Mouse (Mus musculus) forebrain, embryonic 13.5 days (tissue): ENCODE measurements at regions not wholly inside any gene's neighbourhood (a gene's known extent, or its start where the extent isn't known, plus 50 kb on each side); places are given as distances from the start of the nearest gene placed in this dataset.

ENCODE experiments used
- ATAC-seq: fragments of 200-750 bp; cut with Nextera tagmentation; 2 replicates; pipeline ENCODE4 v1.8.0; 2017
- H3K27ac ChIP-seq: fragments of 300-500 bp; sonication (generic); 2 replicates; pipeline ENCODE4 v1.5.1; 2015; ENCODE audit warnings: inconsistent platforms, mild to moderate bottlenecking, moderate library complexity
- H3K27me3 ChIP-seq: fragments of 300-500 bp; sonication (generic); 2 replicates; pipeline ENCODE4 v1.6.1; 2015; ENCODE audit warnings: mild to moderate bottlenecking, inconsistent platforms
- H3K36me3 ChIP-seq: fragments of 300-500 bp; sonication (generic); 2 replicates; pipeline ENCODE4 v1.6.1; 2015; ENCODE audit warnings: mild to moderate bottlenecking, inconsistent platforms; ENCODE audit not compliant: poor library complexity, severe bottlenecking
- H3K4me1 ChIP-seq: fragments of 300-500 bp; sonication (generic); 2 replicates; pipeline ENCODE4 v1.6.1; 2015; ENCODE audit warnings: inconsistent platforms
- H3K4me2 ChIP-seq: fragments of 300-500 bp; sonication (generic); 2 replicates; pipeline ENCODE4 v1.6.1; 2015; ENCODE audit warnings: inconsistent platforms, mild to moderate bottlenecking, moderate library complexity
- H3K4me3 ChIP-seq: fragments of 300-500 bp; sonication (generic); 2 replicates; pipeline ENCODE4 v1.5.1; 2015; ENCODE audit warnings: mild to moderate bottlenecking, inconsistent platforms
- H3K9ac ChIP-seq: fragments of 300-500 bp; sonication (generic); 2 replicates; pipeline ENCODE4 v1.6.1; 2015; ENCODE audit warnings: mild to moderate bottlenecking, inconsistent platforms
- H3K9me3 ChIP-seq: fragments of 300-500 bp; sonication (generic); replicated peaks from 2 replicates; pipeline ENCODE4 v1.6.1; 2016; ENCODE audit warnings: inconsistent platforms
- WGBS: fragments of 180-500 bp; shearing (Covaris S2); methylation state at CpG from one replicate; pipeline ENCODE4 v1.1.7; 2015; 5-methylcytosine and 5-hydroxymethylcytosine counted together

GRCm38 (mm10) chr4:125921550-125922316 lies 102.6 kb upstream of the Csf3r start:
- H3K27ac ChIP-seq: peak overlapping the region; percentile 57
- peak overlapping the region; percentile 43 for H3K4me2 ChIP-seq
- 4% methylated on average over 19 of the region's 19 CpGs for WGBS

GRCm38 (mm10) chr4:125922317-125922878 lies 102.0 kb upstream of the Csf3r start:
- peak overlapping the region; percentile 57 for H3K27ac ChIP-seq
- H3K4me2 ChIP-seq: peak overlapping the region; percentile 43
- peak; percentile 68; the same call in 1 of the 2 replicates for ATAC-seq
- H3K4me3 ChIP-seq: no peak overlapping the region
- peak overlapping the region; percentile 43; the same call in 1 of the 2 replicates for H3K9ac ChIP-seq
- H3K4me1 ChIP-seq: peaks cover 36% of the 10 kb centered on the region
- H3K27me3 ChIP-seq: peaks cover 19% of the 10 kb centered on the region
- WGBS: 5% methylated on average over 11 of the region's 11 CpGs
- no peaks in the 10 kb centered on the region for H3K9me3 ChIP-seq
- H3K36me3 ChIP-seq: no peaks in the 10 kb centered on the region

More at GRCm38 (mm10) chr4:125921550-125922316, 102.6 kb upstream of the Csf3r start:
- Histone ChIP-seq H3K9me3 (no peaks in the 10 kb centered on the region), H3K36me3 (no peaks in the 10 kb centered on the region), H3K4me3 (no peak overlapping the region), H3K4me1 (peaks cover 42% of the 10 kb centered on the region), H3K9ac (peak overlapping the region; percentile 43), H3K27me3 (peaks cover 18% of the 10 kb centered on the region)
- ATAC-seq: peak; percentile 58

GRCm38 (mm10) chr4:125923225-125923624 lies 101.1 kb upstream of the Csf3r start:
- no peak overlapping the region for H3K4me2 ChIP-seq
- peaks cover 38% of the 10 kb centered on the region for H3K4me1 ChIP-seq
- H3K9me3 ChIP-seq: no peaks in the 10 kb centered on the region
- no peak overlapping the region for H3K9ac ChIP-seq
- ATAC-seq: 0 out of 2 replicates have a peak, but pooled peaks have one; percentile 43
- WGBS: 22% methylated on average over 7 of the region's 7 CpGs
- no peak overlapping the region for H3K4me3 ChIP-seq
- peaks cover 23% of the 10 kb centered on the region for H3K27me3 ChIP-seq
- H3K27ac ChIP-seq: 0 out of 2 replicates have a peak overlapping the region, but pooled peaks have one; percentile 20
- no peaks in the 10 kb centered on the region for H3K36me3 ChIP-seq

GRCm38 (mm10) chr4:125928196-125928595 lies 96.2 kb upstream of the Csf3r start:
- ATAC-seq: no peak
- no peak overlapping the region for H3K27ac ChIP-seq
- H3K27me3 ChIP-seq: peaks cover 25% of the 10 kb centered on the region
- H3K36me3 ChIP-seq: no peaks in the 10 kb centered on the region
- no peak overlapping the region for H3K4me3 ChIP-seq
- no peaks in the 10 kb centered on the region for H3K9me3 ChIP-seq
- H3K4me1 ChIP-seq: peaks cover 39% of the 10 kb centered on the region
- 31% methylated on average over 4 of the region's 4 CpGs for WGBS
- H3K9ac ChIP-seq: no peak overlapping the region
- no peak overlapping the region for H3K4me2 ChIP-seq

GRCm38 (mm10) chr4:125929122-125929772 lies 95.1 kb upstream of the Csf3r start:
- H3K9me3 ChIP-seq: no peaks in the 10 kb centered on the region
- ATAC-seq: no peak; the same call in 1 of the 2 replicates
- no peak overlapping the region for H3K4me3 ChIP-seq
- H3K4me2 ChIP-seq: no peak overlapping the region
- peaks cover 25% of the 10 kb centered on the region for H3K27me3 ChIP-seq
- no peak overlapping the region for H3K9ac ChIP-seq
- H3K4me1 ChIP-seq: peaks cover 34% of the 10 kb centered on the region
- no peaks in the 10 kb centered on the region for H3K36me3 ChIP-seq
- H3K27ac ChIP-seq: peak overlapping the region; percentile 16; the same call in 1 of the 2 replicates
- 68% methylated on average over 17 of the region's 17 CpGs for WGBS

- ATAC-seq: no peak
- H3K9ac ChIP-seq: no peak overlapping the region
- H3K27ac ChIP-seq: no peak overlapping the region
- H3K4me2 ChIP-seq: no peak overlapping the region
- H3K36me3 ChIP-seq: no peaks in the 10 kb centered on the region
- H3K9me3 ChIP-seq: no peaks in the 10 kb centered on the region
- H3K27me3 ChIP-seq: peaks cover 25% of the 10 kb centered on the region
- peaks cover 27% of the 10 kb centered on the region for H3K4me1 ChIP-seq
- WGBS: 62% methylated on average over 10 of the region's 10 CpGs
- H3K4me3 ChIP-seq: no peak overlapping the region
Observed at GRCm38 (mm10) chr4:125930764-125931163, 93.6 kb upstream of the Csf3r start.

GRCm38 (mm10) chr4:125931321-125931720 lies 93.0 kb upstream of the Csf3r start:
- Histone ChIP-seq H3K4me1 (peaks cover 27% of the 10 kb centered on the region), H3K4me3 (no peak overlapping the region), H3K9me3 (no peaks in the 10 kb centered on the region), H3K27ac (no peak overlapping the region), H3K36me3 (no peaks in the 10 kb centered on the region), H3K27me3 (peaks cover 25% of the 10 kb centered on the region), H3K9ac (no peak overlapping the region), H3K4me2 (no peak overlapping the region)
- WGBS: 73% methylated on average over 6 of the region's 6 CpGs
- no peak for ATAC-seq

- Histone ChIP-seq H3K9ac (no peak overlapping the region), H3K4me1 (peaks cover 27% of the 10 kb centered on the region), H3K27ac (peak overlapping the region; percentile 67), H3K4me2 (peak overlapping the region; percentile 15; the same call in 1 of the 2 replicates), H3K4me3 (no peak overlapping the region), H3K36me3 (no peaks in the 10 kb centered on the region), H3K9me3 (no peaks in the 10 kb centered on the region), H3K27me3 (peaks cover 25% of the 10 kb centered on the region)
- 36% methylated on average over 22 of the region's 22 CpGs for WGBS
- ATAC-seq: peak; percentile 50; the same call in 1 of the 2 replicates
Observed at GRCm38 (mm10) chr4:125932036-125932756, 92.2 kb upstream of the Csf3r start.

GRCm38 (mm10) chr4:125936357-125936756 lies 88.0 kb upstream of the Csf3r start:
- no peak overlapping the region for H3K27ac ChIP-seq
- peaks cover 12% of the 10 kb centered on the region for H3K4me1 ChIP-seq
- no peaks in the 10 kb centered on the region for H3K9me3 ChIP-seq
- WGBS: 76% methylated on average over 7 of the region's 7 CpGs
- no peaks in the 10 kb centered on the region for H3K36me3 ChIP-seq
- H3K27me3 ChIP-seq: peaks cover 9% of the 10 kb centered on the region
- H3K4me3 ChIP-seq: no peak overlapping the region
- H3K9ac ChIP-seq: no peak overlapping the region
- H3K4me2 ChIP-seq: no peak overlapping the region
- ATAC-seq: no peak

- Histone ChIP-seq H3K4me3 (no peak overlapping the region), H3K27ac (no peak overlapping the region), H3K4me1 (no peaks in the 10 kb centered on the region), H3K9ac (no peak overlapping the region), H3K36me3 (no peaks in the 10 kb centered on the region), H3K9me3 (no peaks in the 10 kb centered on the region), H3K27me3 (peaks cover 5% of the 10 kb centered on the region; the same call in 1 of the 2 replicates), H3K4me2 (no peak overlapping the region)
- no peak for ATAC-seq
- WGBS: 43% methylated on average over 6 of the region's 6 CpGs
Observed at GRCm38 (mm10) chr4:125938186-125938585, 86.2 kb upstream of the Csf3r start.

GRCm38 (mm10) chr4:125941266-125941665 lies 83.1 kb upstream of the Csf3r start:
- H3K27ac ChIP-seq: no peak overlapping the region
- H3K9me3 ChIP-seq: no peaks in the 10 kb centered on the region
- WGBS: 63% methylated on average over 5 of the region's 5 CpGs
- peaks cover 10% of the 10 kb centered on the region; the same call in 1 of the 2 replicates for H3K4me1 ChIP-seq
- H3K27me3 ChIP-seq: peaks cover 7% of the 10 kb centered on the region; the same call in 1 of the 2 replicates
- H3K36me3 ChIP-seq: no peaks in the 10 kb centered on the region
- H3K9ac ChIP-seq: no peak overlapping the region
- H3K4me2 ChIP-seq: no peak overlapping the region
- H3K4me3 ChIP-seq: no peak overlapping the region
- ATAC-seq: no peak
